Mouse (Mus musculus): Measurements from ENCODE around the gene Sema3g.

DNA sequence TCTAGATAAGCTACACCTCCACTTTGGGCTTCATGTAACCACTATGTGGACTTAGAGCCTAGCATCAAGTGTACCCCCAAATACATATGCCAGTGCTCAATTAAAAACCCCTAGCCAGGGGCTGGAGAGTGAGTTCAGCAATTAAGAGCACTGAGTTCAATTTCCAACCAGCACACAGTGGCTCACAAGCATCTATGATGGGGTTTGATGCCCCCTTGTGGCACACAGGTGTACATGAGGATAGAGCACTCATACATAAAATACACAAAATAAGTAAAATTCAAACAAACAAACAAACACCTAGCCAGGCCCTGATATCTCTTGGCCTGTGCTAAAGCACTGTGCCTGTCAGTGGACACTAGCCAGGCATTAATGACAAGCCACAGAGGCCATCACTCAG lies 21.7 kb upstream of the Sema3g start:
- TF ChIP-seq CTCF (conservative IDR thresholded peaks at IDR 0.05; ENCODE audit: insufficient read depth, insufficient read length, low read depth, low read length) (peak; percentile 66), POLR2A (IDR thresholded peaks at IDR 0.05; ENCODE audit: low read depth, low read length) (no peak)
